Mouse (Mus musculus) MEL (cell line): ENCODE data around the gene Wdr62.

Experiments
- CHD2 ChIP-seq: IDR thresholded peaks from 2 replicates; pipeline ENCODE4 v1.6.1; 2011; ENCODE audit warnings: low read length, improper control_type of control experiment
- CTCF ChIP-seq, 3 experiments: IDR thresholded peaks in 2 of 3; conservative IDR thresholded peaks in 1 of 3; 2 replicates each; pipeline ENCODE4 v1.5.1; 2011 to 2012; ENCODE audit warnings: low read length in 3 of 3, low read depth in 2 of 3, mild to moderate bottlenecking in 2 of 3, improper control_type of control experiment in 1 of 3, inconsistent platforms in 1 of 3, mixed read lengths in 1 of 3, moderate library complexity in 1 of 3; ENCODE audit not compliant: control insufficient read depth in 1 of 3, insufficient read depth in 1 of 3, poor library complexity in 1 of 3, severe bottlenecking in 1 of 3
- MAZ ChIP-seq: IDR thresholded peaks from 2 replicates; pipeline ENCODE4 v1.6.1; 2012; ENCODE audit warnings: low read depth, mild to moderate bottlenecking, inconsistent platforms, low read length, improper control_type of control experiment
- POLR2A ChIP-seq, 2 experiments: IDR thresholded peaks; 2 replicates each; pipeline ENCODE4 v1.6.1; 2011 to 2012; ENCODE audit warnings: low read length in 2 of 2, mild to moderate bottlenecking in 2 of 2, control low read depth in 1 of 2, improper control_type of control experiment in 1 of 2, low read depth in 1 of 2, moderate library complexity in 1 of 2; ENCODE audit not compliant: control insufficient read depth in 1 of 2, insufficient read depth in 1 of 2, poor library complexity in 1 of 2

- TF ChIP-seq POLR2A (IDR thresholded peaks at IDR 0.05; ENCODE audit: control insufficient read depth in 1 of 2, insufficient read depth in 1 of 2, low read depth in 1 of 2, low read length in 2 of 2, poor library complexity in 1 of 2) (no peak), CHD2 (no peak), MAZ (no peak), CTCF (IDR thresholded peaks at IDR 0.05 in 2 of 3, conservative IDR thresholded peaks at IDR 0.05 in 1 of 3; ENCODE audit: control insufficient read depth in 1 of 3, insufficient read depth in 1 of 3, low read depth in 2 of 3, low read length in 3 of 3, poor library complexity in 1 of 3, severe bottlenecking in 1 of 3) (no peak)
Observed at GRCm38 (mm10) chr7:30279536-30279935, 683 bp downstream of the Wdr62 start.
